Mouse (Mus musculus) megakaryocyte-erythroid progenitor cell, adult 5-6 weeks (primary cell): ENCODE results near the gene Epha10. TPM values are rescaled to one million over a fixed set of nuclear protein-coding genes. Genes with fewer than 3 reads are reported as not detected.
"Not testable (repeated sequence)": the region's sequence is repeated elsewhere in the genome, so short reads cannot be mapped to it uniquely, and the experiment has no call there.

ENCODE experiments used
- ATAC-seq: replicated peaks from 2 replicates; pipeline ENCODE4 v1.8.0; 2016; ENCODE audit warnings: mild to moderate bottlenecking, inconsistent platforms; ENCODE audit not compliant: severe bottlenecking, poor library complexity, low FRiP score, low TSS enrichment
- total RNA-seq, 2 experiments: library from RNA; stranded (forward) in 1 of 2; stranded (reverse) in 1 of 2; fragments of 200-1000, 215-1000 nt in 1 of 2; fragments of >200 nt in 1 of 2; fragmentation: Nextera tagmentation in 1 of 2; gene quantifications; 2 replicates each; pipeline ENCODE4 v1.2.3; 2014 to 2017

Epha10 gene
- total RNA-seq, 2 experiments from 2014 or later: not detected

- no peak for ATAC-seq
Measured at GRCm38 (mm10) chr4:124890831-124891230, 10.1 kb downstream of the Epha10 start.

- no peak for ATAC-seq
Measured at GRCm38 (mm10) chr4:124893769-124894168, 13.1 kb downstream of the Epha10 start.

GRCm38 (mm10) chr4:124894508-124895428 is 14.1 kb downstream of the Epha10 start:
- no peak for ATAC-seq

GRCm38 (mm10) chr4:124898428-124898827 is 17.7 kb downstream of the Epha10 start:
- no peak for ATAC-seq

- peak; percentile 79 for ATAC-seq
Measured at GRCm38 (mm10) chr4:124899906-124900305, 19.2 kb downstream of the Epha10 start.

GRCm38 (mm10) chr4:124905417-124905816 is 24.7 kb downstream of the Epha10 start:
- no peak for ATAC-seq

- no peak for ATAC-seq
Measured at GRCm38 (mm10) chr4:124905971-124906822, 25.5 kb downstream of the Epha10 start.

- ATAC-seq: no peak
Measured at GRCm38 (mm10) chr4:124928102-124928501, 47.4 kb downstream of the Epha10 start.

GRCm38 (mm10) chr4:124936613-124937471 is 56.1 kb downstream of the Epha10 start, which contains the start of gene 9930104L06Rik:
Gene 9930104L06Rik (plus strand): TSS chr4:124937048.
- ATAC-seq: peak; percentile 98

GRCm38 (mm10) chr4:124939211-124939610 is 58.5 kb downstream of the Epha10 start, which contains the start of gene Cdca8:
Gene Cdca8 (minus strand): TSS chr4:124939311.
- ATAC-seq: not testable (repeated sequence)

GRCm38 (mm10) chr4:124943022-124943421 is 62.3 kb downstream of the Epha10 start:
- peak; percentile 69 for ATAC-seq

GRCm38 (mm10) chr4:124943781-124944180 is 63.1 kb downstream of the Epha10 start:
- ATAC-seq: no peak

- ATAC-seq: no peak
Measured at GRCm38 (mm10) chr4:124944961-124945360, 64.3 kb downstream of the Epha10 start.

- no peak for ATAC-seq
Measured at GRCm38 (mm10) chr4:124949488-124949887, 68.8 kb downstream of the Epha10 start.

GRCm38 (mm10) chr4:124950181-124951035 is 69.7 kb downstream of the Epha10 start:
- no peak for ATAC-seq

- ATAC-seq: no peak
Measured at GRCm38 (mm10) chr4:124951036-124951433, 70.3 kb downstream of the Epha10 start.

GRCm38 (mm10) chr4:124953546-124953945 is 72.8 kb downstream of the Epha10 start:
- ATAC-seq: no peak

GRCm38 (mm10) chr4:124957284-124957683 is 76.6 kb downstream of the Epha10 start:
- ATAC-seq: no peak
